Mouse (Mus musculus) heart, embryonic 13.5 days (tissue): ENCODE results near the gene Tor4a. TPM values are rescaled to one million over a fixed set of nuclear protein-coding genes. Genes with fewer than 3 reads are reported as not detected.

Experiments used
- ATAC-seq: fragments of 200-750 bp; cut with Nextera tagmentation; 2 replicates; pipeline ENCODE4 v1.8.0; 2017; ENCODE audit warnings: moderate TSS enrichment; ENCODE audit not compliant: insufficient number of reproducible peaks, low FRiP score, low TSS enrichment; ENCODE audit errors: extremely low read depth
- H3K27ac ChIP-seq: fragments of 300-500 bp; sonication (generic); replicated peaks from 2 replicates; pipeline ENCODE4 v1.5.1; 2015; ENCODE audit warnings: moderate library complexity, mild to moderate bottlenecking, inconsistent platforms
- H3K27me3 ChIP-seq: fragments of 300-500 bp; sonication (generic); replicated peaks from 2 replicates; pipeline ENCODE4 v1.6.1; 2015; ENCODE audit warnings: mild to moderate bottlenecking, inconsistent platforms
- H3K36me3 ChIP-seq: fragments of 300-500 bp; sonication (generic); 2 replicates; pipeline ENCODE4 v1.6.1; 2015; ENCODE audit warnings: mild to moderate bottlenecking, inconsistent platforms
- H3K4me1 ChIP-seq: fragments of 300-500 bp; sonication (generic); 2 replicates; pipeline ENCODE4 v1.6.1; 2015; ENCODE audit warnings: inconsistent platforms
- H3K4me2 ChIP-seq: fragments of 300-500 bp; sonication (generic); 2 replicates; pipeline ENCODE4 v1.6.1; 2015; ENCODE audit warnings: inconsistent platforms, mild to moderate bottlenecking, moderate library complexity
- H3K4me3 ChIP-seq: fragments of 300-500 bp; sonication (generic); 2 replicates; pipeline ENCODE4 v1.5.1; 2015; ENCODE audit warnings: moderate library complexity, mild to moderate bottlenecking, inconsistent platforms
- H3K9ac ChIP-seq: fragments of 300-500 bp; sonication (generic); 2 replicates; pipeline ENCODE4 v1.6.1; 2015; ENCODE audit warnings: inconsistent platforms, mild to moderate bottlenecking, moderate library complexity
- H3K9me3 ChIP-seq: fragments of 300-500 bp; sonication (generic); 2 replicates; pipeline ENCODE4 v1.6.1; 2016; ENCODE audit warnings: inconsistent platforms
- WGBS: fragments of 180-500 bp; shearing (Covaris S2); methylation state at CpG from one replicate; pipeline ENCODE4 v1.1.7; 2015; ENCODE audit warnings: mixed read lengths; 5-methylcytosine and 5-hydroxymethylcytosine counted together
- polyA plus RNA-seq: library from polyadenylated mRNA; unstranded; fragments of >200 nt; fragmentation: Nextera tagmentation; extraction: Ambion mirVana; gene quantifications from 2 replicates; pipeline ENCODE4 v1.2.1, GENCODE M21; 2015

Gene Tor4a
- polyA plus RNA-seq, 1 experiment from 2014 or later, result 6.4 TPM

DNA sequence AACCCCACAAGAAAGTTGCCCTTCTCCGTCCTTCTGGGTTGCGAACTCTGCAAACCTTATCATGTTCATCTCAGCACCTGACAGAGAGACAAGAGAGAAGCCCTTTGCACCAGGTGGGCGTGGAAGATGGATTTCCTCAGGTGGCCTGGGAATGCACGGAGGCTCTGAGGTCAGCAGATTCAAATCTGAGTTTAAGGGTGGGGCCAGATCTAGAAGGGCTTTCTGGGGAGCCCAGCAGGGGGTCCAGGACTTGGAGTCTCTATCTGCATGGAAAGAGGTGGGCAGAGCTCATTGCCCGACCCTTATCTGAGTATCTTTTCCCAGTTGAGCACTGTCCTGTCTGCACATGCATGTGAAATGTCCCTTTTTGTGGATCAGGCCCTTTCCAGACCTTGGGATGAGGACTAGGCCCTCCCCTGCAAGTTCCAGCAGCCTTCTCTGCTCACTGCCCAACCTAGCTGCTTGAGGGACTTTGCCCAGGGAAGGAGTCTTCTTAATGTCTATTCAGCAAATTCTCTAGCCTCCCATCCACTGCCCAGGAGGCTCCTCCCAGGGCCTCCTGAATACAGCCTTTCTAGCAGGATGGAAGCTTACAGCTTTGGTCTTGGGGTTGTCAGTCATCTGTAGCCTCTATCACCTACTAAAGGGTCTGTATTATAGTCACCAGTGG is 38.0 kb upstream of the Tor4a start:
- no peaks in the 10 kb centered on the region for H3K4me1 ChIP-seq
- no peak overlapping the region for H3K4me2 ChIP-seq
- WGBS, result 58% methylated on average over 5 of the region's 5 CpGs
- H3K27me3 ChIP-seq, result peaks cover 84% of the 10 kb centered on the region
- H3K36me3 ChIP-seq, result no peaks in the 10 kb centered on the region
- H3K27ac ChIP-seq, result no peak overlapping the region
- H3K4me3 ChIP-seq, result no peak overlapping the region
- no peak for ATAC-seq
- no peaks in the 10 kb centered on the region for H3K9me3 ChIP-seq
- no peak overlapping the region for H3K9ac ChIP-seq

DNA sequence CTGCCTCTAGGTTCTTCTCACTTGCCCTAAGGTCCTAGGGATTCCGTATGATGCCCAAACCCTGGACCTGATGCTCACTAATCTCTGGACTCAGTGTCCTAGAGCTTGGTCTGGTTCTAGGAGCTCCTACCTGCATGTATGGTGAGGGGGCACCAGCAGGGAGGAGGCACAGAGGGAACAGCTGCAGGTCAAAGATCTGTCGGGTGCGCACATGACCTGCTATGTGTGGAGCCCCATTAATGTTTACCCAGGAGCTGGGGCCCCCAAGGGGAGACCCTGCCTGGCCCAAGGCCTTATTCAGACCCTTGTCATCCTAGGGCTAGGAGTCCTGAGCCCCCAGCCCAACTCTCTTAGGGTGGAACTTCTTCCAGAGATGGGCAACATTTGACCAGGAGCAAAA is 37.4 kb upstream of the Tor4a start, which contains the start of gene Slc34a3:
Slc34a3 (minus strand) TSS at position 315 of the 400 bp plus-strand sequence.
- no peak within 1 kb of the TSS for H3K27ac ChIP-seq
- 65% methylated on average over 3 of the region's 3 CpGs for WGBS
- 0 out of 2 replicates have a peak, but pooled peaks cover under 1% of the 10 kb centered on the region for H3K4me1 ChIP-seq
- no peak within 1 kb of the TSS for H3K9ac ChIP-seq
- no peak within 1 kb of the TSS for H3K4me3 ChIP-seq
- no peak within 1 kb of the TSS for H3K4me2 ChIP-seq
- no peak for ATAC-seq
- H3K9me3 ChIP-seq, result no peaks in the 10 kb centered on the region
- H3K27me3 ChIP-seq, result peaks cover 85% of the 10 kb centered on the region
- H3K36me3 ChIP-seq, result no peaks in the 10 kb centered on the region

DNA sequence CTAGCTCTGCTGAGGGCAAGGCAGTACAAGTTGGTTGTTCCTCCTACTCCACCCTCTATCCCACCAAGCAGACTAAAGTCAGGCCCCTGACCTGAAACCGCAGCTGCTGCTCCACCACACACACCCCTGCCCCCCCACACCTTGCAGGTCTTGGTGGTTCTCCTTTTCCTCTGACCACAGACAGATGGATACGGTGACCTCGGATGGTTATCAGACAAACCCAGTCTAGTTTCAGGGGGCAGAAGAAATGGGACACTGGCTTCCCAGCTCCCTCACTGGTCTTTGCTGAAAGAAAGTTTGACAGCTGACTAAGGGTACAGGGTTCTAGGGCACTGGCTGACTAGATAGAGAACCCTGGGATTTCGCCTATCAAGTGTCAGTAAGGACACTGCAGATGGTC is 36.7 kb upstream of the Tor4a start:
- no peaks in the 10 kb centered on the region for H3K9me3 ChIP-seq
- H3K36me3 ChIP-seq, result no peaks in the 10 kb centered on the region
- H3K27me3 ChIP-seq, result peaks cover 81% of the 10 kb centered on the region
- H3K4me1 ChIP-seq, result peaks cover 6% of the 10 kb centered on the region; the same call in 1 of the 2 replicates
- H3K27ac ChIP-seq, result no peak overlapping the region
- no peak overlapping the region for H3K9ac ChIP-seq
- no peak overlapping the region for H3K4me3 ChIP-seq
- no peak for ATAC-seq
- 63% methylated on average over 4 of the region's 4 CpGs for WGBS
- no peak overlapping the region for H3K4me2 ChIP-seq

DNA sequence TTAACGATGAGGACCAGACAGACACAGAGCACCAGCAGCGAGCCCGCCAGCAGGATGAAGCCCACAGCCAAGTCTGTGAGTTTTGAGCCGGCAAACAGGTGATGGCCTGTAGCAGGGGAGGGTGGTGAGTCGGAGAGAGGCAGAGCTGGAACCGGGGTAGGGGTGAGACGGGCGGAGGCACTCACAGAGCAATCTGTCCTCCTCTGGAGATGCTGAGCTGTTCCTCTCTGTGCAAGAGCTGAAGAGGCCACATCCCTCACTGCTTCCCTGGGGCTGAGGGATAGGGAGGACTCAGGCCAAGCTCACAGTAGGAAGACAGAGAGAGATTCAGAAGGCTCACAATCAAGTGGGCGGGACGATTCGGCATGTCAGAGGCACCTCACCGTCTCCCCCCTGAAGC is 34.4 kb upstream of the Tor4a start:
- Histone ChIP-seq H3K4me1 (peaks cover 10% of the 10 kb centered on the region; the same call in 1 of the 2 replicates), H3K9me3 (no peaks in the 10 kb centered on the region), H3K36me3 (no peaks in the 10 kb centered on the region), H3K27ac (no peak overlapping the region), H3K9ac (no peak overlapping the region), H3K4me3 (no peak overlapping the region), H3K27me3 (peaks cover 70% of the 10 kb centered on the region), H3K4me2 (no peak overlapping the region)
- WGBS, result 46% methylated on average over 12 of the region's 12 CpGs
- no peak for ATAC-seq

DNA sequence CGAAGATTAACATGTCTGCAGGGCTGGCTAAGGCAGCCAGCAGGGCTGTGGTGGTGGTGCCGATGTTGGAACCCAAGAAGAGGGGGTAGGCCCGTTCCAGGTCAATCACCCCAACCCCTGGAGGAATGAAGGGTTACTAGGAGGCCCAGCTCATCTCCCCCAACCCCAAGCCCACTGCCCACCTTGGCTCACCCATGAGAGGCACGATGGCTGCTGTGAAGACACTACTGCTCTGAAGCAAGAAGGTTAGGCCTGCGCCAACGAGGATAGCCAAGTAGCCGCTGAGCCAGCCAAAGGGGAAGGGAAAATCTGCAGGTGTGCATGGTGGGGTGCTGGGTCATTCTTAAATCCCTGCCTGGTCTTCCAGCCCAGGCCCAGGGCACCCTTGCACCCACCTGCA is 33.9 kb upstream of the Tor4a start:
- H3K9me3 ChIP-seq, result no peaks in the 10 kb centered on the region
- H3K4me3 ChIP-seq, result no peak overlapping the region
- WGBS, result 82% methylated on average over 7 of the region's 7 CpGs
- peaks cover 14% of the 10 kb centered on the region for H3K4me1 ChIP-seq
- H3K27ac ChIP-seq, result no peak overlapping the region
- H3K27me3 ChIP-seq, result peaks cover 66% of the 10 kb centered on the region
- ATAC-seq, result no peak
- no peak overlapping the region for H3K9ac ChIP-seq
- H3K4me2 ChIP-seq, result no peak overlapping the region
- H3K36me3 ChIP-seq, result no peaks in the 10 kb centered on the region

DNA sequence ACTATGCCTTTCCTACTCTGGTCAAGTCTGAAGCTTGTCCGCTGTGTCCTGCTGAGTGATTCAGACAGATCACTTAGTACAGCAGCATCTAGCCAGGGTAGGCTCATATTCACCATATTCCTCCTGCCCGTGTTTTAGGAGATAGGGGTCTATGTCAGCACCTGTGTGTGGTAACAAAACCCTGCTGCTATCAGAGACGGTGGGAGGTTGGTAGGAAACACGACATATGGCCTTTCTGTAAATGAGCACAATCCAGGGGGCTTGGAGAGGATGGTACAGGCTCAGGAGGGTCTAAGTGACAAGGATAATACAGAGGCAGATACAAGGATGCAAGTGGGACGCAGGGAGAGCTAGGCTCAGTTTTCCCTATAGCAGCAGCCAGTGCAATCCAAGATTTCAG is 32.9 kb upstream of the Tor4a start:
- Histone ChIP-seq H3K9me3 (no peaks in the 10 kb centered on the region), H3K4me1 (peaks cover 17% of the 10 kb centered on the region), H3K27me3 (peaks cover 56% of the 10 kb centered on the region), H3K27ac (no peak overlapping the region), H3K4me3 (no peak overlapping the region), H3K9ac (no peak overlapping the region), H3K36me3 (no peaks in the 10 kb centered on the region), H3K4me2 (no peak overlapping the region)
- WGBS, result 67% methylated on average over 5 of the region's 5 CpGs
- no peak for ATAC-seq

DNA sequence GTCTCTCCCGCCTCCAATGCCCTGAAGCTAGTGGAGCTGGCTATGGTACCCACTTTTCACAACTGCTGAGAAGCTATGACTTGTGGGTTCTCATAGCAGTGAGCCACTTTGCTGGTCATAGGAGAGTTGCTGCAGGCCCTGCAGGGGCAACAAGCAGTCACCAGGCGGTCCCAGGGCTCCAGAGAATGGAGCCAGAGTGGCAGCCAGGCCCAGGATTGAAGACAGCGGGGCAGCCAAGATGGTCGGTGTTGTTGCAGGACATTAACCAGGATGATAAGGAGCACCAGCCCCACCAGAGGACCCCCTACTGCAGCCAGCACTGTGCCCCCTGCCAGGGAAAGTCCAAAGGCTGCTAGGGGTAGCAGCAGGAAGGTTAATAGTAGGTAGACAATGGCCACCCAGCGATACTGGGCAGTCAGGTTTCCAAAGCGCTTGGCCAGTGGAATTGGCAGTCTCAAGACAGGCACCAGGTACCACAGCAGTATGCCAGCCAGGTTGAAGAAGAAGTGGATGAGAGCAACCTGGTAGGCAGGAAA is 32.4 kb upstream of the Tor4a start:
- peak overlapping the region; percentile 65 for H3K4me2 ChIP-seq
- no peaks in the 10 kb centered on the region for H3K36me3 ChIP-seq
- H3K9ac ChIP-seq, result peak overlapping the region; percentile 24
- 66% methylated on average over 6 of the region's 6 CpGs for WGBS
- H3K27me3 ChIP-seq, result peaks cover 51% of the 10 kb centered on the region
- H3K9me3 ChIP-seq, result no peaks in the 10 kb centered on the region
- peaks cover 17% of the 10 kb centered on the region for H3K4me1 ChIP-seq
- ATAC-seq, result no peak
- no peak overlapping the region for H3K27ac ChIP-seq
- peak overlapping the region; percentile 40; the same call in 1 of the 2 replicates for H3K4me3 ChIP-seq

DNA sequence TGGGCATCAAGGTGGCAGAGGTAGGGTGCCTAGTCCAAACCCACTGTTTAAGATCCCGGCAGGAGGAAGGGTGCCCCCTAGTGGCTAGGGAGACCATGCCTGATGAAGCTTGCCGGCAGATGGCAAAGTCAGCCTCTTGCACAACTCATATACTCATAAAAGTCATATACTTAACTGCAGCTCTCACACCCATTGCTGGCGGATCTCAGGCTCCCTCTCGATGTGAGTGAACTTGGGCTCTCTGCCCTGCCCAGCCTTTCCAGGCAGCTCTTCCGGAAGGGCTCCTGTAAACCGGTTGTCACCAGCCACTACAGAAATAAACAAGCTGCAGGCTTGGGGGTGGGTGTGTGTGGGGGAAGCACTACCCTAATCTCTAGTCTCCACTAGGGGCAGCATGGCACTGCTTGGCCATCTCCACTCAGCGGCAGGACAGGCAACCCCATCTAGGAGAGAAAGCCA is 31.8 kb upstream of the Tor4a start:
- WGBS, result under 1% methylated on average over 7 of the region's 7 CpGs
- peak overlapping the region; percentile 65 for H3K4me2 ChIP-seq
- peaks cover 20% of the 10 kb centered on the region for H3K4me1 ChIP-seq
- peak overlapping the region; percentile 69 for H3K27ac ChIP-seq
- H3K9me3 ChIP-seq, result no peaks in the 10 kb centered on the region
- peaks cover 45% of the 10 kb centered on the region for H3K27me3 ChIP-seq
- H3K4me3 ChIP-seq, result peak overlapping the region; percentile 40
- no peak for ATAC-seq
- peaks cover 1% of the 10 kb centered on the region; the same call in 1 of the 2 replicates for H3K36me3 ChIP-seq
- H3K9ac ChIP-seq, result peak overlapping the region; percentile 48; the same call in 1 of the 2 replicates

DNA sequence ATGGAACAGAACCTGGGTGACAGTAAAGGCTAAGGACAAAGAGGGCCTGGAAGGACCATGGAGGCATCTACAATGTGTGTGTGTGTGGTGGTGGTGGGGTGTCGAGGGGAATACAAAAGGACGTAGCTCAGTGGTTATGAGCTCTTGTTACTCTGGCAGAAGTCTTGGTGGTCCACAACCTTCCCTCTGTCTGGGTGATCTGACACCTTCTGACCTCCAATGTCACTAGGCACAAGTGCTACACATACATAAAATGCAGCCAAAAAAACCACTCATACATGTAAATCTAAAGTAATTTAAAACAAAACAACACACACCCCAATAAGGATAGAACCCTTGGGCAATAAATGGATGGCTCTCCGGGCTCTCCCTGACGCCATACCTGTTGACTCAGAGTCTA is 30.7 kb upstream of the Tor4a start:
- Histone ChIP-seq H3K36me3 (peaks cover 9% of the 10 kb centered on the region; the same call in 1 of the 2 replicates), H3K27me3 (peaks cover 34% of the 10 kb centered on the region), H3K27ac (no peak overlapping the region), H3K4me3 (no peak overlapping the region), H3K4me1 (peaks cover 25% of the 10 kb centered on the region), H3K4me2 (no peak overlapping the region), H3K9me3 (no peaks in the 10 kb centered on the region), H3K9ac (no peak overlapping the region)
- ATAC-seq, result no peak
- WGBS, result 84% methylated on average over 4 of the region's 4 CpGs

DNA sequence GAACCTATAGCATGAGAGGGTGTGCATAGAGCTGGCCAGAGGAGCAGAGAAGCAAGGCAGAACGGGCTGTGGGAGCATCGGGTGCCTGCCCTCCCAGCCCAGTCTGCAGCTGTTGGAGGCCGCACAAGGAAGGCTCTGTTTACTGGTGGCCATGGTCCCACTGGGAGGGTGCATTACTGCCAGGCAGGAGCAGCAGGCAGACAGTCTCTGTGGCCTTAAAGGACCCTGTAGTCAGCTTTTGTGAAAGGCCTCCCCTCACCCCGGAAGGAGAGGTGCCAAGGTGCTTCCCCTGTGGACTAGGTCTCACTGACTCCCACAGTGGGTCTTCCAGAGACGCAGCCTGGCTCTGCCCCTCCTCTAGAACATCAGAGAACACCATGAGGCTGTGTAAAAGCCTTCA is 30.2 kb upstream of the Tor4a start:
- WGBS, result 77% methylated on average over 5 of the region's 5 CpGs
- no peak overlapping the region for H3K4me2 ChIP-seq

DNA sequence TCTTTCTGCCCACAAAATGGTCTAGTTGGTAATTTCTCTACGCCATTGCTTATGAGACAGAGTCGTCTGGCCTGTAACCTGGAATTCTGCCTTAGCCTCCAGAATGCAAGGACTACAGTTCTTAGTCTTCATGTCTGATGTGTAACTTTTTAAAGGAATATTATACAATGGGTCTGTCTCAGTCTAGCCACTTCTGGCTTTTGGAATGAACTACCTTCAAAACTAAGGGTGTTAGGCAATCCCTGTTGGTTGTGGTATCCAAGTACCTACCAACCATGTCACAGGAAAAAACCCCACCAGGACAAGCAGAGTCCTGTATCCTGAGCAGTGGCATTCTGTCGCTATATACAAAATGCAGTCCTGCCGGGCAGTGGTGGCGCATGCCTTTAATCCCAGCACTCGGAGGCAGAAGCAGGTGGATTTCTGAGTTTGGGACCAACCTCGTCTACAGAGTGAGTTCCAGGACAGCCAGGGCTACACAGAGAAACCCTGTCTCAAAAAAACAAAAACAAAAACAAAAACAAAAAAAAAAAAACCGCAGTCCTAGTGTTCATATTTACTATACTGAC is 29.2 kb upstream of the Tor4a start:
- peaks cover 19% of the 10 kb centered on the region for H3K27me3 ChIP-seq
- 71% methylated on average over 8 of the region's 8 CpGs for WGBS
- H3K4me3 ChIP-seq, result peak overlapping the region; percentile 79
- H3K4me1 ChIP-seq, result peaks cover 25% of the 10 kb centered on the region
- H3K27ac ChIP-seq, result peak overlapping the region; percentile 98
- H3K9ac ChIP-seq, result peak overlapping the region; percentile 82
- no peaks in the 10 kb centered on the region for H3K9me3 ChIP-seq
- ATAC-seq, result no peak
- peaks cover 24% of the 10 kb centered on the region for H3K36me3 ChIP-seq
- peak overlapping the region; percentile 69 for H3K4me2 ChIP-seq

More for the DNA sequence above, 30.2 kb upstream of the Tor4a start:
- Histone ChIP-seq H3K9me3 (no peaks in the 10 kb centered on the region), H3K36me3 (peaks cover 14% of the 10 kb centered on the region), H3K9ac (no peak overlapping the region), H3K27ac (no peak overlapping the region), H3K27me3 (peaks cover 29% of the 10 kb centered on the region), H3K4me3 (no peak overlapping the region), H3K4me1 (peaks cover 25% of the 10 kb centered on the region)
- ATAC-seq, result no peak
